In the genomic region with DNA sequence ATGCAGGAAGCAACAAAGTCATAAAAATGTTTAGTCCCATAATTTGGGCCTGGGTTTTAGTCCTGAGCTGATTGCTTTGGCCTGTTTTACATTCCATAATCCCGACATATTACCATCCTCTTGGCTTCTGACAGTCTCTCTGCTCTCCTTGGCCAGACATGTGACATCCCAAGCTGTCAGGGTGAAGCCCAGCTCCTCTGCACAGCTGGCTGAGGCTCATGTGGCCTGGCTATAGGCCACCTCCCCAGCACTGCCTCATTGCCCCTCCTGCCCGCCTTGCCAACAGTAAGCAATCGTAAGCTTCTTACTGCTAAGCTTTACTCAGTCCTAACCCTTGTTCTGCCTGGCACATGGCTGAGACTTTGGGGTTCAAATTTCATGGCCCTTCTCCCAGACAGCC, we compare ENCODE assay signal across 16 mouse cellular contexts.
DNase-seq lines count a peak whose midpoint lies in the region; ATAC-seq lines count a peak whose summit lies in the region.
"Had no signal": no experiment of that assay in that cellular context is flagged by ENCODE, and none has a peak within 500 bp of the region (broad histone marks: within the 10 kb centered on the region; RNA-seq: fewer than 3 reads in every experiment).

No protein-coding gene starts in this region.

- WGBS in heart, embryonic 14.5 days = 75% methylated on average over 3 of the region's 3 CpGs

- H3K4me2 ChIP-seq in heart, embryonic 14.5 days (ENCODE audit: low read length) = no peak overlapping the region
- H3K4me2 ChIP-seq: forebrain, embryonic 15.5 days; stomach, embryonic 15.5 days had no signal

- H3K4me3 ChIP-seq in heart, embryonic 14.5 days (ENCODE audit: control insufficient read depth in 1 of 2, insufficient read depth in 1 of 2, low read depth in 1 of 2, low read length in 2 of 2) = no peak overlapping the region
- H3K4me3 ChIP-seq: forebrain, embryonic 15.5 days; stomach, embryonic 15.5 days had no signal

- peaks cover 4% of the 10 kb centered on the region; the same call in 1 of the 2 replicates for H3K36me3 ChIP-seq in heart, embryonic 14.5 days (ENCODE audit: control insufficient read depth, insufficient read depth, low read length)
- H3K36me3 ChIP-seq: forebrain, embryonic 15.5 days; stomach, embryonic 15.5 days had no signal

- H3K9ac ChIP-seq in heart, embryonic 14.5 days (ENCODE audit: low read length) = no peak overlapping the region
- H3K9ac ChIP-seq: forebrain, embryonic 15.5 days; stomach, embryonic 15.5 days had no signal

- DNase-seq in heart, adult 8-10 months (ENCODE audit: low spot score) = no peak
- DNase-seq in left cerebral cortex, postnatal 4 days = peak; percentile 77
- no peak for DNase-seq in left cerebral cortex, postnatal 14 days (ENCODE audit: low spot score in 2 of 2)
- DNase-seq in ovary, postnatal 36 days (ENCODE audit: low spot score) = peak; percentile 39
- no peak for DNase-seq in ovary, postnatal 10 days (ENCODE audit: low spot score)
- DNase-seq in retina, postnatal 1 day = peak; percentile 78
- no peak for DNase-seq in urinary bladder, adult 18-20 months (ENCODE audit: low spot score in 2 of 2)
- DNase-seq: cerebellum, adult 11 months; liver; thymus, postnatal 14 days had no signal

- no peaks in the 10 kb centered on the region for H3K9me3 ChIP-seq in heart, embryonic 14.5 days (ENCODE audit: control insufficient read depth, low read length)
- H3K9me3 ChIP-seq: forebrain, embryonic 15.5 days; stomach, embryonic 15.5 days had no signal

- intact Hi-C loops in left cerebral cortex, postnatal 4 days (cut with DNase I) = no loop called here
- intact Hi-C loops in left cerebral cortex, postnatal 14 days (cut with DNase I) = no loop called here

- H3K27me3 ChIP-seq in heart, embryonic 14.5 days (ENCODE audit: control insufficient read depth, insufficient read depth, low read length) = no peaks in the 10 kb centered on the region
- H3K27me3 ChIP-seq: forebrain, embryonic 15.5 days; stomach, embryonic 15.5 days had no signal

- peaks cover 29 to 52% of the 10 kb centered on the region in 2 experiments for H3K4me1 ChIP-seq in heart, embryonic 14.5 days (ENCODE audit: control insufficient read depth in 2 of 2, insufficient read depth in 2 of 2, low read length in 2 of 2)

- no peak for ATAC-seq in heart, embryonic 14.5 days (ENCODE audit: insufficient number of reproducible peaks, insufficient read depth, low FRiP score, low read depth)
- ATAC-seq: activated CD4-positive, CD25-positive, alpha-beta regulatory T cell, adult 4 months; CD4-positive, CD25-positive, alpha-beta regulatory T cell, adult 4 months; forebrain, embryonic 15.5 days; intestine, embryonic 16.5 days had no signal

- peak overlapping the region; percentile 31 to 55 for H3K27ac ChIP-seq in heart, embryonic 14.5 days (replicated peaks in 1 of 2; ENCODE audit: control insufficient read depth in 1 of 2, insufficient read depth in 1 of 2, low read depth in 2 of 2, low read length in 2 of 2)
- H3K27ac ChIP-seq: forebrain, embryonic 15.5 days; stomach, embryonic 15.5 days had no signal

Comparison
In these comparisons a context has a peak if more than half of its experiments do, and no peak if none do; other contexts are left out.
1. DNase-seq: peak in left cerebral cortex, postnatal 4 days (single experiment), ovary, postnatal 36 days (single experiment) and retina, postnatal 1 day (single experiment); none in heart, adult 8-10 months (single experiment), left cerebral cortex, postnatal 14 days (0 of 2), ovary, postnatal 10 days (single experiment) and urinary bladder, adult 18-20 months (0 of 2).